Mouse (Mus musculus) testis, adult 2 months (tissue): ENCODE measurements around the gene Trp53i13.
A peak's percentile ranks its signal among the peaks of the same experiment; 100 is the strongest.

Experiments
- CTCF ChIP-seq: fragments of 200-500 bp; IDR thresholded peaks from 2 replicates; pipeline ENCODE4 v1.5.1; 2012; ENCODE audit warnings: low read depth, mild to moderate bottlenecking, inconsistent platforms, low read length, moderate library complexity; ENCODE audit not compliant: control insufficient read depth, insufficient read depth, insufficient replicate concordance
- POLR2A ChIP-seq: fragments of 200-500 bp; IDR thresholded peaks from 2 replicates; pipeline ENCODE4 v1.6.1; 2012; ENCODE audit warnings: low read depth, mild to moderate bottlenecking, inconsistent platforms, low read length, moderate library complexity; ENCODE audit not compliant: control insufficient read depth

DNA sequence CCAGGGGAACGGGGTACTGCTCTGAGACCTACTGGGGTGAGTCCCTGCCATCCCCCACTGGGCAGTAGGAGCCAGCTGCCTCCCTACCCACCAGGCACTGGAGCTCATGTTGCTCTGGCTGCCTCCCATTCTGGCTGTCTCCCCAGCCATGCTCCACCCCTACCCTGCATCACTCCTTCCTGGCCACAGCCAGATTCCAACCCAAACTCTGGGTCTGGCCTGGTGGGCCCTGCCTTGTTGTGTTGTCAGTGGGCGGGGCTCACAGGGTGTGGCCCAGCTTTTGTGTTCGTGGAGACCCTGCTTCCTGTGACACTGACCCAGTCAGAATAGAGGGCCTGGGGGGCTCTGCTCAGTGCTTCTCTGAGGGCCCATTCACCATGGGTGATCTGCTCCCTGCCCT is 12.3 kb downstream of the Trp53i13 start:
- TF ChIP-seq CTCF (no peak), POLR2A (peak; percentile 37; the same call in 1 of the 2 replicates)
